Mouse (Mus musculus): ENCODE results near the gene Rapgef2. TPM values are rescaled to one million over a fixed set of nuclear protein-coding genes. Genes with fewer than 3 reads are reported as not detected.

The Rapgef2 gene
- polyA plus RNA-seq, 1 experiment from 2014 or later = 2.4 TPM

DNA sequence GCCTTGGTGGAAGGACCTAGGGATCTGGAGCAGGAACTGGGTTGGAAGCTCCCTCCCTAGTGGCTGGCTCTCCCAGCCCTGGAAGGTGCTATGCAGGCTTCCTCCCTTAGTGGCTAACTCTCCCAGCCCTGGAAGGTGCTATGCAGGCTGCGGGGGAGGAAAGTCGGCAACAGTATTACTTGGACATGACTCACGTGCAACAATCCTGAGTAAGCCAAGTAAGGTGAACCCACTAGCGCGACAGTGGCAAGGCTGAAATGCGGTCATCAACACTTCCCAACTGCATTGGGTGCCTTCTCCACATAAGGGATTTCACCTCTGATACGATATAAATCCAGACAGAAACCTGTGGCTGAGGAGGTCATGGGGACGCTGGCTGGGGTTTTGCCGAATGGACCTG lies 42.0 kb downstream of the Rapgef2 start:
- Histone ChIP-seq H3K4me1 (replicated peaks; ENCODE audit: control insufficient read depth, insufficient read depth) (no peaks in the 10 kb centered on the region), H3K27ac (replicated peaks) (no peak overlapping the region), H3K27me3 (ENCODE audit: control insufficient read depth, insufficient read depth, low read length) (no peaks in the 10 kb centered on the region), H3K9ac (ENCODE audit: low read length) (no peak overlapping the region), H3K4me3 (ENCODE audit: low read depth, low read length) (no peak overlapping the region), H3K4me2 (replicated peaks; ENCODE audit: low read depth) (no peak overlapping the region), H3K36me3 (ENCODE audit: control insufficient read depth, insufficient read depth, low read length) (no peaks in the 10 kb centered on the region), H3K9me3 (ENCODE audit: control insufficient read depth, low read length) (no peaks in the 10 kb centered on the region)
- TF ChIP-seq CTCF (IDR thresholded peaks at IDR 0.05; ENCODE audit: low read depth) = no peak
- ATAC-seq (ENCODE audit: low FRiP score, low TSS enrichment) = peak; percentile 40; the same call in 1 of the 2 replicates
- 80% methylated on average over 9 of the region's 9 CpGs for WGBS
- DNase-seq (ENCODE audit: low spot score) = no peak

DNA sequence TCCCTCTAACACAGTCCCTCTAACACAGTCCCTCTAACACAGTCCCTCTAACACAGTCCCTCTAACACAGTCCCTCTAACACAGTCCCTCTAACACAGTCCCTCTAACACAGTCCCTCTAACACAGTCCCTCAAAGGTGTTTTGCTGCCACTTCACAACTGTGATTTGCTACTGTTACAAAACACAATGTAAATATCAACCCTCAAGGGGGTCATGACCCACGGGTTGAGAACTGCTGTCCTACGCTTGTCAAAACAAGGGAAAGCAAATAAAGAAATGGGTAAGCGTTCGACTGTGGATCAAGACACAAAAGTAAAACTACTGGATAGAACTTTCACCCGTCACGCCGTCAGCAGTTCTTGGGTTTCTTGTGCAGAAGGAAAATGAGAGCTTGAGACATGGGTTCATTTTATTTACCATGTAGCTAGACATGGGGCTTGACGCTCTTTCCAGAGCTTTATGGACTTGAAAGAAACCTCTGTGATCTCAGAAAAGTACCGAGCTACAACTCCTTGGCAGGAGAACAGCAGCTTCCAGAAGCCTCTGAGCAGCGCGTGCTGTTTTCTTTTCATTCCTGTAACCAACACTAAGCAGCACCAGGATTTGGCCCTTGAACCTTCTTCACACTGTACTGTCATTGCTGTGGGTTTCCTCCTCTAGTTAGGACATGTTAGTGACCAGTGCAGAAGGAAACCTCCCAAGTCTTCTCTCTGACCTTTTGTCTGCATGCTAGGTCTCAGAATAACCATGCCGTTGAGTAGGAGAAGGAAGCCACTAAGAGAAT lies 43.2 kb downstream of the Rapgef2 start:
- Histone ChIP-seq H3K4me3 (ENCODE audit: low read depth, low read length) (no peak overlapping the region), H3K9ac (ENCODE audit: low read length) (no peak overlapping the region), H3K27me3 (ENCODE audit: control insufficient read depth, insufficient read depth, low read length) (no peaks in the 10 kb centered on the region), H3K4me1 (replicated peaks; ENCODE audit: control insufficient read depth, insufficient read depth) (no peaks in the 10 kb centered on the region), H3K4me2 (replicated peaks; ENCODE audit: low read depth) (no peak overlapping the region), H3K9me3 (ENCODE audit: control insufficient read depth, low read length) (no peaks in the 10 kb centered on the region), H3K27ac (replicated peaks) (no peak overlapping the region), H3K36me3 (ENCODE audit: control insufficient read depth, insufficient read depth, low read length) (no peaks in the 10 kb centered on the region)
- no peak for DNase-seq (ENCODE audit: low spot score)
- TF ChIP-seq EP300 (optimal IDR thresholded peaks at IDR 0.05) (no peak), CTCF (IDR thresholded peaks at IDR 0.05; ENCODE audit: low read depth) (no peak)
- WGBS = 43% methylated on average over 12 of the region's 12 CpGs
- ATAC-seq (ENCODE audit: low FRiP score, low TSS enrichment) = no peak

DNA sequence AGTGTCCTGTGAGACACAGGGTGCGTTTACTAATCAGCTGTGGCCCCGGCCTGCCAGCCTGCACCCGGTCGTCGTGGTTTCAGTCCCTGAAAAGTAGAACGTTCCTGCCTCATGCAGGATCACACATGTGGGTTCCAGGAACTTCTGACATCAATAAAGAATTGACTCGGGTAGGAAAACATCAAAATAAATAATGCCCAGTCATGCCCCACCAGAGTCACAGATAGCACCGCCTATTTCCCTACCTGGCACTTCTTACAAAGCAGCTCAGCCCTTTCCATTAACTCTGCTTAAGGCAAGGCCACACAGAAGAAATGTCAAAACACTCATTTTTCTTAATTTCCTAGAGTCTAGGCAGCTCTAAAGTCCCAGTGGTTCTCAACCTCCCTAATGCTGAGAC lies 44.0 kb downstream of the Rapgef2 start:
- DNase-seq (ENCODE audit: low spot score) = no peak
- Histone ChIP-seq H3K9ac (ENCODE audit: low read length) (no peak overlapping the region), H3K4me1 (replicated peaks; ENCODE audit: control insufficient read depth, insufficient read depth) (no peaks in the 10 kb centered on the region), H3K4me2 (replicated peaks; ENCODE audit: low read depth) (no peak overlapping the region), H3K36me3 (ENCODE audit: control insufficient read depth, insufficient read depth, low read length) (no peaks in the 10 kb centered on the region), H3K4me3 (ENCODE audit: low read depth, low read length) (no peak overlapping the region), H3K27ac (replicated peaks) (no peak overlapping the region), H3K27me3 (ENCODE audit: control insufficient read depth, insufficient read depth, low read length) (no peaks in the 10 kb centered on the region), H3K9me3 (ENCODE audit: control insufficient read depth, low read length) (no peaks in the 10 kb centered on the region)
- ATAC-seq (ENCODE audit: low FRiP score, low TSS enrichment) = no peak
- 41% methylated on average over 8 of the region's 8 CpGs for WGBS
- no peak for TF ChIP-seq EP300 (optimal IDR thresholded peaks at IDR 0.05)
- TF ChIP-seq CTCF (IDR thresholded peaks at IDR 0.05; ENCODE audit: low read depth) = no peak

DNA sequence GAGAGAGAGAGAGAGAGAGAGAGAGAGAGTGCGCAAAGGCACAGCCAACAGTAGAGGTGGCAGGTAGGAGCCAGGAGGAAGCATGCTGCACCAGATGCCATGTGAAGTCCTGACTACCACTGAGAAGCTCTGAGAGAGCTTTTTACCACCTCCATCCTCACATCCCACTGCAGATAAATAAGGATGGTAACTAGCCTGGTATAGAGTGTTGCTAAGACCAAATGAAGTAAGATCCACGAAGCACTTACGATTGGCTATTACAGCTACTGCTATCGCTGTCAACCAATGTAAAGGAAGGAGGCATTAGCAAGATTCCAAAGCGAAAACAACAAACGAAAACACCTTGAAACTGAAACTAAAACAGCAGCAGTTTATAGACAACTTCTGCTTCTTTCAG lies 47.3 kb downstream of the Rapgef2 start:
- H3K36me3 ChIP-seq (ENCODE audit: control insufficient read depth, insufficient read depth, low read length) = no peaks in the 10 kb centered on the region
- H3K27ac ChIP-seq (replicated peaks) = no peak overlapping the region
- H3K27me3 ChIP-seq (ENCODE audit: control insufficient read depth, insufficient read depth, low read length) = no peaks in the 10 kb centered on the region
- no peaks in the 10 kb centered on the region for H3K9me3 ChIP-seq (ENCODE audit: control insufficient read depth, low read length)
- 85% methylated on average over 6 of the region's 6 CpGs for WGBS
- no peak overlapping the region for H3K4me2 ChIP-seq (replicated peaks; ENCODE audit: low read depth)
- no peak overlapping the region for H3K9ac ChIP-seq (ENCODE audit: low read length)
- H3K4me3 ChIP-seq (ENCODE audit: low read depth, low read length) = no peak overlapping the region
- TF ChIP-seq EP300 (optimal IDR thresholded peaks at IDR 0.05) = no peak
- TF ChIP-seq CTCF (IDR thresholded peaks at IDR 0.05; ENCODE audit: low read depth) = no peak
- ATAC-seq (ENCODE audit: low FRiP score, low TSS enrichment) = no peak
- 0 out of 2 replicates have a peak, but pooled peaks cover 1% of the 10 kb centered on the region for H3K4me1 ChIP-seq (replicated peaks; ENCODE audit: control insufficient read depth, insufficient read depth)
- no peak for DNase-seq (ENCODE audit: low spot score)

DNA sequence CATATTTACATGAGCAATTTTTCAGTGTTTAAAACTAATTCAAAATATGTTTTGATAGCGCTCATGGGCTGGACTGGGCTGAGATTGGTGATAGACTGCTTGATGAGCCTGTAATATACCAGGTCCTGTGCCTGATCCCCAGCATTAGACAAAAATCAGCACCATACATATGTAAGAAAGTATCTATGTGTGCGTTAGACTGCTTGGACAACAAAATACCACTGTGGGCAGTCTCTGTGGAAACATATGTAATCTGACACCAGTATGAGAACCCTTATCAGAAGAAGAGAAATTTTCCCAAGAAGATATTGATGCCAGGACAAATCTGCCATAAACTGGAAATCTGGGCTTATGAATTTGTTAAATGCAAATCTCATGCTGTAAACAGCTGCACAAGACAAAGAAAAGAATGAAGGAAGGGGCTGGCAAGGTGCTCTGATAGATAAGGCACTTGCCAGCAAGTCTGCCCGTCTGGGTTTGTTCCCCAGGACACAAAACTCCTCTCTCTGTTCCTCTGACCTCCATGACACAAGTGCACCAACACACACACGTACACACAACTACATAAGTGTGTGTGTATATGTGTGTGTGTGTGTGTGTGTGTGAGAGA lies 47.8 kb downstream of the Rapgef2 start:
- no peaks in the 10 kb centered on the region for H3K9me3 ChIP-seq (ENCODE audit: control insufficient read depth, low read length)
- DNase-seq (ENCODE audit: low spot score) (no peak), ATAC-seq (ENCODE audit: low FRiP score, low TSS enrichment) (no peak)
- TF ChIP-seq CTCF (IDR thresholded peaks at IDR 0.05; ENCODE audit: low read depth) (no peak), EP300 (optimal IDR thresholded peaks at IDR 0.05) (no peak)
- WGBS = 62% methylated on average over 4 of the region's 4 CpGs
- H3K9ac ChIP-seq (ENCODE audit: low read length) = no peak overlapping the region
- no peaks in the 10 kb centered on the region for H3K36me3 ChIP-seq (ENCODE audit: control insufficient read depth, insufficient read depth, low read length)
- H3K4me2 ChIP-seq (replicated peaks; ENCODE audit: low read depth) = no peak overlapping the region
- no peak overlapping the region for H3K4me3 ChIP-seq (ENCODE audit: low read depth, low read length)
- no peaks in the 10 kb centered on the region for H3K27me3 ChIP-seq (ENCODE audit: control insufficient read depth, insufficient read depth, low read length)
- 0 out of 2 replicates have a peak, but pooled peaks cover 3% of the 10 kb centered on the region for H3K4me1 ChIP-seq (replicated peaks; ENCODE audit: control insufficient read depth, insufficient read depth)
- H3K27ac ChIP-seq (replicated peaks) = no peak overlapping the region

Data from stomach, postnatal 0 days (tissue).